Mouse (Mus musculus) MEL (cell line): Measurements from ENCODE around the gene Evl.

Experiments used
- CTCF ChIP-seq, 3 experiments: IDR thresholded peaks in 2 of 3; conservative IDR thresholded peaks in 1 of 3; 2 replicates each; pipeline ENCODE4 v1.5.1; 2011 to 2012; ENCODE audit warnings: low read length in 3 of 3, low read depth in 2 of 3, mild to moderate bottlenecking in 2 of 3, improper control_type of control experiment in 1 of 3, inconsistent platforms in 1 of 3, mixed read lengths in 1 of 3, moderate library complexity in 1 of 3; ENCODE audit not compliant: control insufficient read depth in 1 of 3, insufficient read depth in 1 of 3, poor library complexity in 1 of 3, severe bottlenecking in 1 of 3
- GATA1 ChIP-seq: IDR thresholded peaks from 2 replicates; pipeline ENCODE4 v1.6.1; 2011; ENCODE audit warnings: low read depth, low read length, improper control_type of control experiment
- HCFC1 ChIP-seq: IDR thresholded peaks from 2 replicates; pipeline ENCODE4 v1.6.1; 2012; ENCODE audit warnings: low read depth, mild to moderate bottlenecking, inconsistent platforms, low read length, improper control_type of control experiment, moderate library complexity
- KAT2A ChIP-seq: conservative IDR thresholded peaks from 2 replicates; pipeline ENCODE4 v1.6.1; 2012; ENCODE audit warnings: low read depth, low read length, improper control_type of control experiment, inconsistent platforms
- MAZ ChIP-seq: IDR thresholded peaks from 2 replicates; pipeline ENCODE4 v1.6.1; 2012; ENCODE audit warnings: low read depth, mild to moderate bottlenecking, inconsistent platforms, low read length, improper control_type of control experiment
- MEF2A ChIP-seq: IDR thresholded peaks from 2 replicates; pipeline ENCODE4 v1.6.1; 2014; ENCODE audit warnings: low read depth, mild to moderate bottlenecking, inconsistent platforms, low read length, improper control_type of control experiment; ENCODE audit not compliant: poor library complexity, insufficient replicate concordance, severe bottlenecking; ENCODE audit errors: extremely low read depth
- POLR2A ChIP-seq, 2 experiments: IDR thresholded peaks; 2 replicates each; pipeline ENCODE4 v1.6.1; 2011 to 2012; ENCODE audit warnings: low read length in 2 of 2, mild to moderate bottlenecking in 2 of 2, control low read depth in 1 of 2, improper control_type of control experiment in 1 of 2, low read depth in 1 of 2, moderate library complexity in 1 of 2; ENCODE audit not compliant: control insufficient read depth in 1 of 2, insufficient read depth in 1 of 2, poor library complexity in 1 of 2
- RAD21 ChIP-seq: IDR thresholded peaks from 2 replicates; pipeline ENCODE4 v1.6.1; 2011; ENCODE audit warnings: mild to moderate bottlenecking, low read depth, low read length, improper control_type of control experiment

- TF ChIP-seq GATA1 (no peak), HCFC1 (no peak), CTCF (IDR thresholded peaks at IDR 0.05 in 2 of 3, conservative IDR thresholded peaks at IDR 0.05 in 1 of 3; ENCODE audit: control insufficient read depth in 1 of 3, insufficient read depth in 1 of 3, low read depth in 2 of 3, low read length in 3 of 3, poor library complexity in 1 of 3, severe bottlenecking in 1 of 3) (no peak), POLR2A (IDR thresholded peaks at IDR 0.05; ENCODE audit: control insufficient read depth in 1 of 2, insufficient read depth in 1 of 2, low read depth in 1 of 2, low read length in 2 of 2, poor library complexity in 1 of 2) (no peak), MEF2A (no peak), RAD21 (no peak), MAZ (no peak), KAT2A (no peak)
These were observed 131.9 kb downstream of the Evl start for GRCm38 (mm10) chr12:108686463-108686862.
